In the genomic region with DNA sequence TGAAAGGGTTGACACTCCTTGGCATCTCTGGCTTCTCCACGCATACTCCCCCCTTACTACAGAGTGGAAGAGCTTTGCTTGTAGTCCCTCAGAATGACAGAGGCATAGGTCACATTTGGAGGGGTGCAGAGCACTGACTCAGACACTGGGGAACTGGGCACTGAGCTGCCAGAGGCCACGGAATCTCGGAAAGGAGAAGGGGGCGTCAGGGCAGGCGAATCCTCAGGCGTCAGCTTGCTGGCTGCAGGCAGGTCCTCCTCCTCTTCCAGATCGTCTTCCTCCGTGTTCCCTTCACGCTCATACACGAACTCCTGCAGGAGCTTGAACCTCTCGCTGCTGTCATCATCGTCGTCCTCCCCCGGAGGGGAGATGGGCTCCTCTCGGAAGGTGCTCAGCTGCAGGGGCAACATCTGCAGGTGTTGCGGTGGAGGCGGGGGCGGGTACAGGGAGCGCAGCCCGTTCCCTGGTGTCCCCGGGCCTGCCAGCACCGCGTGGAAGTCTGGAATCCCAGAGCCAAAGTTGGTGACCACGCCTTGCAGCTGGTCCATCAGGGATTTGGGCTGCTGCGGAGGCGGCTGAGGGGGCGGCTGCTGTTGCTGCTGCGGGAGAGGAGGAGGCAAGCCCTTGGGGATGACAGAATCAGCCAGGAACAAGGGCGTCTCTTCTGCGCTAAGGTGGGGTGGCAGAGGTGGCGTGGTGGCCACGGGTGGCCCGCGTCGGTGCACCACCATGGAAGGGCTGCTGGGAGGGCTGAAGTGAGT, we compare ENCODE assay signal across 9 mouse cellular contexts. TPM values are rescaled to one million over a fixed set of nuclear protein-coding genes. Genes with fewer than 3 reads are reported as not detected.
A peak's percentile ranks its signal among the peaks of the same experiment; 100 is the strongest.
DNase-seq lines count a peak whose midpoint lies in the region; ATAC-seq and TF ChIP-seq lines count a peak whose summit lies in the region.
"Had no signal": no experiment of that assay in that cellular context is flagged by ENCODE, and none has a peak within 500 bp of the region (broad histone marks: within the 10 kb centered on the region; RNA-seq: fewer than 3 reads in every experiment).

No protein-coding gene starts in this region.

- TF ChIP-seq EP300 in lung, postnatal 0 days (IDR thresholded peaks at IDR 0.05) = no peak

- no peak overlapping the region for H3K9ac ChIP-seq in lung, postnatal 0 days (replicated peaks; ENCODE audit: low read depth)
- H3K9ac ChIP-seq in hindbrain, embryonic 11.5 days (ENCODE audit: low read depth, low read length) = peak overlapping the region; percentile 52
- no peak overlapping the region for H3K9ac ChIP-seq in liver, embryonic 11.5 days (ENCODE audit: low read depth, low read length)

- no peaks in the 10 kb centered on the region for H3K4me1 ChIP-seq in lung, postnatal 0 days (ENCODE audit: insufficient read depth, low read depth, low read length)
- H3K4me1 ChIP-seq in hindbrain, embryonic 11.5 days (replicated peaks; ENCODE audit: control insufficient read depth, insufficient read depth, low read length) = no peaks in the 10 kb centered on the region
- no peaks in the 10 kb centered on the region for H3K4me1 ChIP-seq in liver, embryonic 11.5 days (replicated peaks; ENCODE audit: control insufficient read depth, insufficient read depth, low read length)

- peak overlapping the region; percentile 45 for H3K4me2 ChIP-seq in lung, postnatal 0 days (replicated peaks; ENCODE audit: low read depth, low read length)
- H3K4me2 ChIP-seq in hindbrain, embryonic 11.5 days (replicated peaks; ENCODE audit: low read depth, low read length) = peak overlapping the region; percentile 94
- peak overlapping the region; percentile 67 for H3K4me2 ChIP-seq in liver, embryonic 11.5 days

- WGBS in lung, postnatal 0 days = 3% methylated on average over 29 of the region's 35 CpGs
- WGBS in hindbrain, embryonic 11.5 days = 2% methylated on average over 35 of the region's 35 CpGs
- 8% methylated on average over 35 of the region's 35 CpGs for WGBS in liver, embryonic 11.5 days

- no peaks in the 10 kb centered on the region for H3K36me3 ChIP-seq in lung, postnatal 0 days (ENCODE audit: insufficient read depth, low read length)
- no peaks in the 10 kb centered on the region for H3K36me3 ChIP-seq in hindbrain, embryonic 11.5 days (ENCODE audit: control insufficient read depth, insufficient read depth, low read length)
- H3K36me3 ChIP-seq in liver, embryonic 11.5 days (ENCODE audit: control insufficient read depth, insufficient read depth, low read length) = no peaks in the 10 kb centered on the region

- no peak overlapping the region for H3K27ac ChIP-seq in lung, postnatal 0 days (ENCODE audit: low read length)
- H3K27ac ChIP-seq in hindbrain, embryonic 11.5 days (ENCODE audit: low read depth, low read length) = no peak overlapping the region
- H3K27ac ChIP-seq in liver, embryonic 11.5 days (ENCODE audit: low read depth, low read length) = no peak overlapping the region

- no peaks in the 10 kb centered on the region for H3K9me3 ChIP-seq in lung, postnatal 0 days (ENCODE audit: low read length)
- no peaks in the 10 kb centered on the region for H3K9me3 ChIP-seq in hindbrain, embryonic 11.5 days (ENCODE audit: control insufficient read depth, low read length)
- no peaks in the 10 kb centered on the region for H3K9me3 ChIP-seq in liver, embryonic 11.5 days (ENCODE audit: control insufficient read depth, low read length)

- peak; percentile 3 to 32 for DNase-seq in adrenal gland, adult (ENCODE audit: inconsistent age in 2 of 2, low spot score in 1 of 2)
- no peak for DNase-seq in adrenal gland, adult 8-10 months
- DNase-seq in lung, postnatal 0 days (ENCODE audit: low spot score) = no peak
- DNase-seq in lung, postnatal 25 days (ENCODE audit: low spot score) = no peak
- DNase-seq in hindbrain, embryonic 11.5 days (ENCODE audit: low spot score) = peak; percentile 45
- DNase-seq in liver, embryonic 11.5 days (ENCODE audit: low spot score) = peak; percentile 32
- peak; percentile 56 for DNase-seq in retina, postnatal 1 day

- no peak overlapping the region; the same call in 1 of the 2 replicates for H3K4me3 ChIP-seq in lung, postnatal 0 days (ENCODE audit: low read depth, low read length)
- H3K4me3 ChIP-seq in hindbrain, embryonic 11.5 days (ENCODE audit: low read depth, low read length) = peak overlapping the region; percentile 38
- H3K4me3 ChIP-seq in liver, embryonic 11.5 days (ENCODE audit: low read depth, low read length) = peak overlapping the region; percentile 37

- no peak for ATAC-seq in lung, postnatal 0 days
- peak; percentile 84 for ATAC-seq in hindbrain, embryonic 11.5 days (ENCODE audit: low FRiP score)
- ATAC-seq in liver, embryonic 11.5 days (replicated peaks; ENCODE audit: low FRiP score) = no peak
- no peak for ATAC-seq in inflammation-experienced regulatory T-cells, adult 6 months

- TF ChIP-seq CTCF in lung, postnatal 0 days (IDR thresholded peaks at IDR 0.05) = no peak

- no peaks in the 10 kb centered on the region for H3K27me3 ChIP-seq in lung, postnatal 0 days (replicated peaks; ENCODE audit: insufficient read depth, low read length)
- no peaks in the 10 kb centered on the region for H3K27me3 ChIP-seq in hindbrain, embryonic 11.5 days (ENCODE audit: control insufficient read depth, insufficient read depth, low read length)
- H3K27me3 ChIP-seq in liver, embryonic 11.5 days (replicated peaks; ENCODE audit: control insufficient read depth, insufficient read depth, low read length) = no peaks in the 10 kb centered on the region; the same call in 1 of the 2 replicates

RNA-seq across cellular contexts. Expression of a gene that starts 7.9 kb away (rescaled TPM):
- not detected for total RNA-seq in adrenal gland, adult 8-10 months (2022)
- polyA plus RNA-seq in lung, postnatal 0 days (2015; fragmentation: Nextera tagmentation; extraction: Ambion mirVana) = not detected in 2 replicates
- not detected in 2 replicates for polyA plus RNA-seq in hindbrain, embryonic 11.5 days (2014; fragmentation: Nextera tagmentation; extraction: Ambion mirVana)
- polyA plus RNA-seq in liver, embryonic 11.5 days (2014; fragmentation: Nextera tagmentation; extraction: Ambion mirVana) = not detected in 2 replicates
- not detected for polyA plus RNA-seq in inflammation-experienced regulatory T-cells, adult 6 months (2017; shearing (Covaris generic))
- total RNA-seq: gastrocnemius, postnatal 36 days had no signal

Comparison
In these comparisons a context has a peak if more than half of its experiments do, and no peak if none do; other contexts are left out.
1. DNase-seq: peak in adrenal gland, adult (2 of 2), hindbrain, embryonic 11.5 days (single experiment), liver, embryonic 11.5 days (single experiment) and retina, postnatal 1 day (single experiment); none in adrenal gland, adult 8-10 months (single experiment), lung, postnatal 0 days (single experiment) and lung, postnatal 25 days (single experiment).
2. Peak in every context shown above with its lines, with median percentiles within 50 percentile points of each other: H3K4me2 ChIP-seq.